Mouse (Mus musculus) hematopoietic stem cell, adult 5-6 weeks (primary cell): ENCODE data around the gene Itm2c. TPM values are rescaled to one million over a fixed set of nuclear protein-coding genes. Genes with fewer than 3 reads are reported as not detected.

Experiments
- ATAC-seq, 2 experiments: fragments of 125-278 bp in 1 of 2; replicated peaks in 1 of 2; 2 replicates each; pipeline ENCODE4 v1.8.0; 2016 to 2017; ENCODE audit warnings: inconsistent platforms in 2 of 2, mild to moderate bottlenecking in 2 of 2, moderate number of reproducible peaks in 2 of 2, low read depth in 1 of 2, moderate TSS enrichment in 1 of 2; ENCODE audit not compliant: low FRiP score in 2 of 2, poor library complexity in 2 of 2, severe bottlenecking in 2 of 2, insufficient read depth in 1 of 2, low TSS enrichment in 1 of 2
- total RNA-seq: library from RNA; stranded (forward); fragments of 172-1452, 232-1000 nt; gene quantifications from 2 replicates; pipeline ENCODE4 v1.2.3, GENCODE M21; 2017

Gene Itm2c
- total RNA-seq: 48.4 and 59.2 TPM in 2 replicates

DNA sequence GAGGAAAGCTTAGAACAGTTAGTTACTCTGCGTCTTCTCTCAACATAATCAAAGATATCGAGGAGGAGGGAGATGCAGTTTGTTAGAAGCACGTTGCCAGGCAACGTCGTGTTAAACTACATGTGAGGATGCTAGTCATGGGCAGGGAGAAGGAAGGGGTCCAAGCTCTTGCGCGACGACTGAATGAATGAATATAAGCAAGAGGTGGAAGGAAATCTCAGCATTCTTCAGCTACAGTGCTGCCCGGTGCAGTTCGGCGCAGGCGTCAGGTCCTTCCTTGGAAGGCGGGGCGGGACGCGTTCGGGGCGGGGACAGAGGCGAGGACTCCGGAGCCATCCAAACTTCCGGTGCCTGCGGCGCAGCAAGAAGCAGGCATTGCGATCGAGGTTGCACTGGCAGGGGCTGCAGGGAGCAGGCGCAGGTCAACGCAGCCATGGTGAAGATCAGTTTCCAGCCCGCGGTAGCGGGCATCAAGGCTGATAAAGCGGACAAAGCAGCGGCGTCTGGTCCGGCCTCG is at the start of gene Itm2c:
Gene Itm2c (plus strand): TSS at position 51 of the 517 bp plus-strand sequence.
- peak; percentile 65 to 72 for ATAC-seq

DNA sequence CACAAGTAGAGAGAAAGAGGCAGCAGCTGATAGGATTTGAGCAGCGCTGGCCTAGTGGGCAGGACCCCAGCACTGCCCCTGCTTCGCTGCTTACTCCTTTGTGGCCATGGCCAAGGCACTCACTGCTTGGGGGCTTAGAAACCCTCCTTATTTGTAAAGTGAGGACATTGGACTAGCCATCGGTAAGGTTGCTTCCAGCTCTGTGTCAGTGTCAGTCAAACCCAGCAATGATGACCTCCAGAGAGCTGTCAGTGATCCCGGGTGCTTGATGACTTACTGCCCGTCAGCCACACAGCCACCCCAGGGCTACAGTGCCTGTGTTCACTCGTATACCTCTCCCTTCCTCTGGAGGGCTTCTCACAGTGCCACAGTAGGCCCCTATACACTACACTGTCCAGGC is 49.1 kb upstream of the Itm2c start:
- no peak for ATAC-seq

DNA sequence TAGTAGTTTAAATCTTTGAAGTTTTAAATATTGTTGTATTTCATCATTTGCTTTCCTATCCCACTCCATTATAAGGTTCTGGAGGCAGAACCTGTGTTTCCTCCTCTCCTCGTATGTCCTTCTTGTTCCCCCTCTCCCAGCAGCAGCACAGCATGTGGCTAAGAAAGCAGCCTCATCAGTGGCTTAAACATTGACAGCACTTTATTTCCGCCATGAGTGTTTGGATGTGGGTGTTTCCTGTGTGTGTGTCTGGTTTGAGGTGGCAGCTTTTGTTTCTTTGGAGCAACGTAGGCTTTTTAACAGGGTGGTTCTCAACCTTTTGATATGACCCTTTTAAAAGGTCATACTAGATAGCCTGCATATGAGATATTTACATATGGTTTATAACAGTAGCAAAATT is 48.6 kb upstream of the Itm2c start:
- ATAC-seq: no peak

DNA sequence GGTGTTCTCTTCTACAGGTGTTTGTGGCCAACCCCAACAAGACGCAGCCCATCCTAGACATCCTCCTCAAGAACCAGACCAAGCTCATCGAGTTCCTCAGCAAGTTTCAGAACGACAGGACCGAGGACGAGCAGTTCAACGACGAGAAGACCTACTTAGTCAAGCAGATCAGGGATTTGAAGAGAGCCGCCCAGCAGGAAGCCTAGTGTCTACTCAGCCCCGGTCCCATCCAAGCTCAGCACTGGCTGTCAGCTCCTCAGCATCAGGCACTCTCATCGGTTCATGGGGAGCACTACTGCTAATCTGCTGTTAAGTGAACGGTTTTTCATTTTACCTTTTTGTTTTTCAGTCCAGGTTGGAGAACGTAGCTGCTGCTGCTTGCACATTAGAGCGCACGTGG is 45.1 kb upstream of the Itm2c start:
- no peak for ATAC-seq

DNA sequence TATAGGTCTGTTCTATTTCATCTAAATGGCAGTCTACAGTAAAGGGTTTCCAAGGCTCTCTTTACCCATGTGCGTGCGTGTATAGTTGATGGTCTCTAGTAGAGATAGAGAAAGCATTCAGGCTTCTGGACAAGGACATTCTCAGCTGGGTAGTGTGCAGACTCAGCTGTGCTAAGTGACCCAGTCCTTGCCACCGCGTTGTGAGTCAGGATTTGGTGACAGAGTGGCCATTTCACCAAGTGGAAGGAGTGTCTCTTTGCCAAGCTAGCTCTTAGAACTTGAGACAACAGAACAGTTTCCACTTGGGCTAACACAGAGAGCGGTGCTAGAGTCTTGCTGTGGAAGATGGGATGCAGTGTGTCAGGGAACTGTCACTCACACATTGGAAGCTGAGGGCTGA is 43.2 kb upstream of the Itm2c start:
- no peak for ATAC-seq

DNA sequence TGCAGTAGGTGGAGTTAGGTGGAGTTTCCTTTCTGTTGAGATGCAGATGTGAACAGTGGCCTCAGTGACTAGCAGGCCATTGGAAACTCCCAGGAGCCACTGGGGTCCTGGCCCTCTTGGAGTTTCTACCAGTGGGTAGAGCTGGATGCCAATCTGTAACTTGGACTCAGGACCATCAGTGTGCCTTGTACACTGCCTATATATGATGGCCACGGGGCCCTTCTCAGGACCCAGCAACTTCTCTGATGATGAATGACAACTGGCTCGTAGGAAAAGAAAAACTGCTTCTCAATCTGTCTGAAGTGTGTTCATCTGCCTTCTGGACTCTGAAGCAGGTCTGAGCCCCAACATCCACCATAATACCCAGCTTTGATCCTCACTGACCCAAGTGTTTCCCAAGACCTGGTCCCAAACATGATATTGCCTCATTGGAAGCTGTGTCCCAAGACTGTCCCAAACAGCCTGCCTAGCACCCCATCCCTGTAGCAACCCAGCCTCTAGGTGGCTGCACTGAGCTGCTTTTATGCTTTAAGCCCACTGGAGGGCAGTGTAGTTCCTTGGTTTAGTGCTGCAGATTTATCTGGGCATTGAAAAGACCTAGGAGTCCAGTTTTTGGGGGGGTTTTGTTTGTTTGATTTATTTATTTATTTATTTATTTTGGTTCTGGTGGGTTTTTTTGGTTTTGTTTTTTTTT is 40.9 kb upstream of the Itm2c start:
- ATAC-seq: peak; percentile 82 to 84

DNA sequence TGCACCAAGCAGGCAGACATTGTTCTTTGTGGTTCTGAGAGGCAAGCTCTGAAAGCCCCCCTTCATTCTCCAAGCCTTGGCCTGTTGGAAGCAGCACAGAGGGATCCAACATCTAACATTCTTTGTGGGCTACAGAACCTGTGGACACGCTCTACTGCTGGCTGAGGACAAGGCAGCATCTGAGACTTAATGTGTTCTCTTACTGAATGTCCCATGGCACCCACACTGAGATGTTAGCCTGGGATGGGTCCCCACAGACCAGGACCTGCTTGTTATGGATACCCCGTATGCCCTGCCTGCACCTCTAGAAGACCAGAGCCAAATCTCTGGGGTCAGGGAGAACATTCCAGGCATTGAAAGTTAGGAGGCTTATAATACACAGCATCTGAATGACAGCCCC is 40.2 kb upstream of the Itm2c start:
- no peak for ATAC-seq

DNA sequence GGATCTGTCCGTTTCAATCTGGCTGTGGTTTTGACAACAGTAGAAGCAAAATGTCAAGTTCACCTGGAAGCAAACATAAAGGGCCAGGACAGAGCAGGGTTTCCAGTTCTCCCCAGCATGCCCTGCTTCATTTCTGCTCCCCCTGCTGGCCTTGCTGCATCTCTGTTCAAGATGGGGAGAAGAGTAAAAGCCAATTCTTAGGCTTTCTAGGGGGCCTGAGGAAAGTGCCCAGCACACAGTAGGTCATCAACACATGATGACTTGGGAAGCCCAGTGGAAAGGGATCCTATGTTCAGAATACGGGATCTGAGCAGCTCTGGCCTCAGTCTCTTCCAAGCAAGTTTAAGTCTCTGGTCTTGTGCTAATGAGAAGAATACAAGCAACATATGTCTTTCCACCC is 39.6 kb upstream of the Itm2c start:
- ATAC-seq: no peak

DNA sequence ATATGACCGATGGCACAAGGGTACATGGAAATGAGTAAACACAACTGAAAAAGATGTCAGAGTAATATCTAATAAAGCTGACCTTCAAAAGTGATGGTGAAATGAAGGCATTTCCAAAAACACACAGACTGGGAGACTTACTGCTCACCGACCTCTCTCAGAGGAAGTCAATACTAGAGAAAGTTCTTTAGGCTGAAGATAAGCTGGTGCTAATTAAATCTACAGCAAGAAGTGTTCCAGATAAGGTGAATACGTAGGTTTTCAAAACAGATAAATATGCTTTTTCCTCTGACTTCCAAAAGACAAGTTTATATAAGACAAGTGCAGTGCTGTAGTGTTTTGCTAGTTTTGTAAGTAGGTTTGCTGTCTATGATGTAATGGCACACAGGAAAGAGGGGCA is 37.8 kb upstream of the Itm2c start:
- ATAC-seq: no peak

DNA sequence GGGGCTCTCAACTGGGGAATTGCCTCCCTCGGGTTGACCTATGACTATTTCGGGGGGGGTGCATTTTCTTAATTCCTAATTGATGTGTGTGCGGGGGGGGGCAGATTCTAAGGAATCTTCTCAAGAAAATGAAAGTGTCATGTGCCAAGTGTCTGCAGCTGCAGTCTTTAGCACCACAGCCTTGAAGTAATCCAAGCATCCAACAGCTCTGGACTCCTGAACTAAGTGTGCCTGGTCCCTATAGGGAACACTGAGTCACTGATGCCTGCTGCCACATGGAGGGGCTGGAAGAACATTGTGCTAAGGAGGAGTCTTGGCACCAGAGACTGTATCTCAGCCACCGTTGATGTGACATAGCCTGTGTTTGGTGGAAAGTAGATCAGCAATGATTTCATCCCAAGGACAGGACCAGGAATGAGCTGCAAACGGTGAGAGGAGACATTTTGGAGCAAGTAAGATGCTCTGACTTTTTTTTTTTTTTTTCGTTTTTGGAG is 36.8 kb upstream of the Itm2c start:
- no peak for ATAC-seq

DNA sequence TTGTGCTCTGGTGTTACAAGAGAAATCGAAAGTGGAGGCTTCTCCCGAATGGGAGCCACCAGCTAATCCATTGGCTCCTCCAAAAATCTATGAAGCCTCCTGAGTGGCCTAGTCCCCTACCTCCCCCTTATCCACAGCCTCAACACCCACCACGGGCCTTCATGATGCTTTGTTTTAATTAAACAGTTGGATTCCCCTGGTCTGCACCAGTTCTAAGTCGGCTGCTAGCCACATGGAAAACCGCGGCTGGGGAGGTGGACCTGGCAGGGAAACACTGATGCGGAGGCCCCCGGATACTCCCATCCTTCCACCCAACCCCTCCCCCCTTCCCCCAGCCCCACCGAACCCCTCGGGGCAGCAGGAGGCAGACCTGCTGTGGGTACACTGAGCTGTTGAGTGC is 29.7 kb upstream of the Itm2c start:
- no peak for ATAC-seq

DNA sequence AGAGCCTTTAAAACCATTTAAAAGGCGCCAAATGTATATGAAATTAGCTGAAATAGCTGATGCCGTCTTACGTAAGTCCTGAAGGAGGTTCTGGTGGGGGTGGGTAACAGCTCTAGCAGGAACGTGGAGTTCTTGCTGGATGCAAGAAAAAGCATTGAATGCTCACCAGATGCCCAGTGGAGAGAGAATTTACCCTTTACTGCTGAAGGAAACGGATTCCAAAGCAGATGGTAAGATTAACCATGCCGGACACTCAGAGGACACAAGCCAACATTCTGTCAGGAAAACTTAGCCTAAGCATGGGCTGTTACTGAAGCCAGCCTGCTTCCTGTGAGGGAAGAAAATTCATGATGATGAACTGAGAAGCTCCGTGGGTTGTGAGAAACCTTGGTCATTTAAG is 24.1 kb upstream of the Itm2c start:
- no peak for ATAC-seq

DNA sequence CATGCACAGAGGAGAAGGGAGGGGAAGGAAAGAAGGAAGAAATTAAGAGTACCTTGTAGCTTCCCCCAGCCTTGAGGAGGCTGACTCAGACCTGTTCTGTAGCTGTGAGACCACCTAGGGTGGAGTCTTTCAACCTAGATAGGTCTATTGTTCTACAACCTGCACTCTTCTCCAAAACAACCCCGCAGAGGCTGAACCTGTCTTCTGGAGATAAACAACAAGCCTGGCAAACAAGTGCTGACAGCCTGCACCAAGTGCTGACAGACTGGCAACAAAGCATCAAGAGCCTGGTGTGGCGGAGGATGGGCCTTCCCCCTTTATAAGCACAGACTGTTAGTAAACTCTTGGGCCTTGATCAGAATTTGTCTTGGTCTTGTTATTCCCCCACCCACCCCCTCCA is 23.5 kb upstream of the Itm2c start:
- no peak for ATAC-seq

DNA sequence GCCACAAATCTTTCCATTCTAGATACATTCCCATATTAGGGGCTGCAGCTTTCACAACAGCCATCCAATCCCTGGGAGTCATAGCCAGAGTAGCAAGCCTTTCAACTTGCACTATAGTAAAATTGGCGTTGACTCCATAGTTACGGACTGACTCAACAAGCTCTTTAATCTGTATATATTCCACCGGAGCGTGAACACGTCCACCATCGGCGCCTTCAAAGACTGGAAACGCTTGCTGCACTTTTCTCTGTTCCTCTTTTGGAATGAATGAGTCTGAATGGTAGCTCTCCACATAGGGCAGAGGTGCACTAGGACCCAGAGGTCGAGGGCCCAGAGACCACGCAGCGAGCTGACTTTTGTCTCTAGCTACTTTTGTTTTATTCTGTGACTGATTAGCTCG is 12.1 kb upstream of the Itm2c start:
- no peak for ATAC-seq

DNA sequence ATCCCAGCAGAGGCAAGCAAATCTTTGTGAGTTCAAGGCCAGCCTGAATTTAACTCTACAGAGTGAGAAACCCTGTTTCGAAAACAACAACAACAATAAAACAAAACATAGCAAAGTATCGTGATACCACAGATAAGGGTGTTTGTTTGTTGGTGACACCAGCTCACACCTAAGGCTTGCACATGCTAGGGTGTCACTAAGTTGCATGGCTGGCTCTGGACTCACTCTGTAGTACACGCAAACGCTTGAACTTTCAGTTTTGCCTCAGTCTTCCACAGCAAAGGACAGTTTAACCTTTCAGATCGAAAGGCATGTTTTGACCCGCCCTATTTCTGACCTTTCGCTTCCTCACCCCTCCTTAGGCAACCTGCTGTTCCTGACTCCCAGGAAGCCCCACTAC is 6.9 kb upstream of the Itm2c start:
- ATAC-seq: no peak

DNA sequence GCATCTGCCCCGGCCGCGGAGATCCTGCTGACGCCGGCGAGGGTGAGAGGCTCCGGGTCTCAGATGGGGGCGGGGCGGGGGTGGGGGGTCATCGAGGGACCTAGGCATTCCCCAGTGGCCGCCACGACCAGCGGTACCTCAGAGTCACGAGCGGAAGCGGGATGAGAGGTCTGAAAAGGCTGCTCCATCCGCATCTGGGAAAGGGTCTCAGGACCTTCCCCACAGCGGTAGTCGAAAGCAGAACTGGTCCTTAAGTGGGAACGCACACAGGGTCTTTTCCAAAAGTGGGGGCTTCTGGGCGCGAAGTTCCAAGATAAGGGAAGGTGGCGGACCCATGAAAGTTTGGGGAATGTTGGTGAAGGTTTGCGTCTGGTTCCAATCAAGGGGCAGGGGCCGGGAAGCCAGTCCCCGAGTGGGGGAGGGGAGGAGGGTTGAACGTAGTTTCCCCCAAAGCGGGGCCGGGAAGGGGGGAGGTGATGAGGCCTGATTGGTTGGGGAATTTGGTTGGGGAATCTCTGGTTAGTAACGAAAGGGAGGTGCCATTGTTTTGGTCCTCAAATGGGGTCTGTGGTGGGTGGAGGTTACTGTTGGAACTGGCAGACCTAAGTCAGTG is 773 bp downstream of the Itm2c start:
- ATAC-seq: peak in 1 of 2 experiments; percentile 8; a peak in 2 of 4 replicates

DNA sequence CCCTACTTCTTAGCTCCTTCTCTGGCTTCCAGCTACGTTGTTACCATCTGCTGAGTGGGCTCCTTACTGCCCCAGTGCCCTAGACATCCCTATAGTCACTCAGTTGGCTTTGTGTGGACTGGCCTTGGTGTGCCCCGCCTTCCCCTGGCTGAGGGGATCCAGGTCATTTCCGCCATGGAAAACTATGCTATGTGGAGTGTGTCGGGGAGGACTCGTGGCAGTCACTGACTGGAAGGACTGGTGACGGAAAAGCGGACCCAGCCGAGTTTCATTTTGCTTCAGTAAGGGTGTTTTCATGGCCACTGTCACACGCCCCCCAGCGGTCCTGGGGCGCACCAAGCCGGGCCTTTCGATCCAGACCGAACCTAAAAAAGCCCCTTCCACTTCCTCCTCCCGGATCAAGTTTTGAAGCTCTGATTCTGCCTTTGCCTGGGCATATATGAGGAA is 1.3 kb downstream of the Itm2c start:
- peak; percentile 67 to 79 for ATAC-seq

DNA sequence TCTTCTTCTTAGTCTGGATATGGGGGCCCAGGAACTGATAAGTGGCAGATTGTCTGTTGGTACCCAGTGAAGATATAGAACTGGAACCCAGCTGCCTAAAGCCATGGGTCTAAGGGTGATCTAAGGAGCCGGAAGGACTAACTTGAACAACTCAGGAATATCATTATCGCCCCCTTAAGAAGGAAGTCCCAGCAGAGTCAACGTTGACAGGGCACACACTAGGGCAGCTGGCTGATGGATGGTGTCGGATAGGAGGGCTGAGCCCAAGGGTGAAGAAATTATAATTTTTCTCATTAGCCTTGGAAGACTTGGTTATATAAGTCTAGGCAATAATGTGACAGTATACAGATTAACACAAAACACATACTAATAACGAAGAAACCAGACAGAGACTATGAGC is 2.0 kb downstream of the Itm2c start:
- ATAC-seq: no peak
